Mouse (Mus musculus): ENCODE measurements around the gene Hmbs. TPM values are rescaled to one million over a fixed set of nuclear protein-coding genes. Genes with fewer than 3 reads are reported as not detected.
A peak's percentile ranks its signal among the peaks of the same experiment; 100 is the strongest.

Hmbs gene
- total RNA-seq, 2 experiments from 2014 or later, result 21.9 to 22.1 TPM

GRCm38 (mm10) chr9:44361190-44361917, 17.3 kb upstream of the Hmbs start, which contains the start of gene Vps11:
TSS of gene Vps11 (minus strand) at chr9:44361670.
- no peak for TF ChIP-seq CTCF (conservative IDR thresholded peaks at IDR 0.05)
- Histone ChIP-seq H3K27ac (peak within 1 kb of the TSS; percentile 94), H3K4me3 (peak within 1 kb of the TSS; percentile 98)
- DNase-seq (ENCODE audit: low spot score in 2 of 2), result peak; percentile 93 to 94

GRCm38 (mm10) chr9:44357207-44357606, 13.2 kb upstream of the Hmbs start:
- peak; percentile 76 for TF ChIP-seq CTCF (conservative IDR thresholded peaks at IDR 0.05)
- no peak overlapping the region for H3K4me3 ChIP-seq
- DNase-seq (ENCODE audit: low spot score in 2 of 2), result no peak
- no peak overlapping the region for H3K27ac ChIP-seq

GRCm38 (mm10) chr9:44353142-44353541, 9.1 kb upstream of the Hmbs start:
- no peak for DNase-seq (ENCODE audit: low spot score in 2 of 2)
- TF ChIP-seq CTCF (conservative IDR thresholded peaks at IDR 0.05), result no peak
- no peak overlapping the region for H3K4me3 ChIP-seq
- no peak overlapping the region for H3K27ac ChIP-seq

GRCm38 (mm10) chr9:44352337-44352736, 8.3 kb upstream of the Hmbs start:
- Histone ChIP-seq H3K27ac (no peak overlapping the region), H3K4me3 (no peak overlapping the region)
- no peak for TF ChIP-seq CTCF (conservative IDR thresholded peaks at IDR 0.05)
- no peak for DNase-seq (ENCODE audit: low spot score in 2 of 2)

- no peak for DNase-seq (ENCODE audit: low spot score in 2 of 2)
- TF ChIP-seq CTCF (conservative IDR thresholded peaks at IDR 0.05), result no peak
- Histone ChIP-seq H3K27ac (peak overlapping the region; percentile 72; the same call in 1 of the 2 replicates), H3K4me3 (no peak overlapping the region)
Observed at GRCm38 (mm10) chr9:44351396-44351795, 7.4 kb upstream of the Hmbs start.

GRCm38 (mm10) chr9:44348546-44348945, 4.5 kb upstream of the Hmbs start:
- H3K4me3 ChIP-seq, result no peak overlapping the region
- peak; percentile 49 for TF ChIP-seq CTCF (conservative IDR thresholded peaks at IDR 0.05)
- H3K27ac ChIP-seq, result 0 out of 2 replicates have a peak overlapping the region, but pooled peaks have one; percentile 28
- no peak for DNase-seq (ENCODE audit: low spot score in 2 of 2)

GRCm38 (mm10) chr9:44347621-44348020, 3.6 kb upstream of the Hmbs start:
- Histone ChIP-seq H3K27ac (0 out of 2 replicates have a peak overlapping the region, but pooled peaks have one; percentile 28), H3K4me3 (no peak overlapping the region)
- no peak for DNase-seq (ENCODE audit: low spot score in 2 of 2)
- no peak for TF ChIP-seq CTCF (conservative IDR thresholded peaks at IDR 0.05)

- no peak overlapping the region for H3K4me3 ChIP-seq
- no peak for DNase-seq (ENCODE audit: low spot score in 2 of 2)
- no peak overlapping the region for H3K27ac ChIP-seq
- no peak for TF ChIP-seq CTCF (conservative IDR thresholded peaks at IDR 0.05)
Observed at GRCm38 (mm10) chr9:44347166-44347565, 3.1 kb upstream of the Hmbs start.

GRCm38 (mm10) chr9:44345570-44346433, 1.8 kb upstream of the Hmbs start:
- peak; percentile 23 to 25 for DNase-seq (ENCODE audit: low spot score in 2 of 2)
- Histone ChIP-seq H3K27ac (peak overlapping the region; percentile 84), H3K4me3 (no peak overlapping the region)
- no peak for TF ChIP-seq CTCF (conservative IDR thresholded peaks at IDR 0.05)

GRCm38 (mm10) chr9:44343290-44343689, 738 bp downstream of the Hmbs start:
- DNase-seq (ENCODE audit: low spot score in 2 of 2), result no peak
- Histone ChIP-seq H3K4me3 (peak overlapping the region; percentile 98), H3K27ac (peak overlapping the region; percentile 100)
- no peak for TF ChIP-seq CTCF (conservative IDR thresholded peaks at IDR 0.05)

GRCm38 (mm10) chr9:44342605-44343004, 1.4 kb downstream of the Hmbs start:
- DNase-seq (ENCODE audit: low spot score in 2 of 2), result no peak
- no peak for TF ChIP-seq CTCF (conservative IDR thresholded peaks at IDR 0.05)
- Histone ChIP-seq H3K4me3 (no peak overlapping the region; the same call in 1 of the 2 replicates), H3K27ac (peak overlapping the region; percentile 100; the same call in 1 of the 2 replicates)

- no peak for DNase-seq (ENCODE audit: low spot score in 2 of 2)
- Histone ChIP-seq H3K4me3 (no peak overlapping the region), H3K27ac (no peak overlapping the region)
- TF ChIP-seq CTCF (conservative IDR thresholded peaks at IDR 0.05), result no peak
Observed at GRCm38 (mm10) chr9:44342173-44342572, 1.9 kb downstream of the Hmbs start.

- H3K4me3 ChIP-seq, result no peak overlapping the region
- DNase-seq (ENCODE audit: low spot score in 2 of 2), result no peak
- no peak overlapping the region for H3K27ac ChIP-seq
- no peak for TF ChIP-seq CTCF (conservative IDR thresholded peaks at IDR 0.05)
Observed at GRCm38 (mm10) chr9:44341487-44341886, 2.5 kb downstream of the Hmbs start.

All from layer of hippocampus, adult 2 months (tissue).